Mouse (Mus musculus): ENCODE measurements around the gene Cox5a. TPM values are rescaled to one million over a fixed set of nuclear protein-coding genes. Genes with fewer than 3 reads are reported as not detected.
A peak's percentile ranks its signal among the peaks of the same experiment; 100 is the strongest.

Gene Cox5a
- polyA plus RNA-seq, 1 experiment = 166 TPM

- TF ChIP-seq POLR2A (IDR thresholded peaks at IDR 0.05; ENCODE audit: borderline replicate concordance, extremely low read depth, low read depth, low read length) (no peak), CTCF (IDR thresholded peaks at IDR 0.05; ENCODE audit: insufficient read depth, low read length) (no peak)
- no peak for DNase-seq
- no peak overlapping the region for H3K4me3 ChIP-seq (replicated peaks; ENCODE audit: extremely low read depth, low read depth, low read length)
Measured at GRCm38 (mm10) chr9:57502911-57503621, 18.0 kb upstream of the Cox5a start.

GRCm38 (mm10) chr9:57503622-57504380 is 17.3 kb upstream of the Cox5a start, which contains the start of gene Rpp25:
Gene Rpp25, plus strand, starts transcription at chr9:57504026.
- 1% methylated on average over 46 of the region's 46 CpGs for WGBS
- peak; percentile 26 for DNase-seq
- Histone ChIP-seq H3K4me3 (replicated peaks; ENCODE audit: extremely low read depth, low read depth, low read length) (no peak within 1 kb of the TSS), H3K4me1 (ENCODE audit: control insufficient read depth, insufficient read depth, low read length) (peaks cover 6% of the 10 kb centered on the region; the same call in 1 of the 2 replicates)
- TF ChIP-seq POLR2A (IDR thresholded peaks at IDR 0.05; ENCODE audit: borderline replicate concordance, extremely low read depth, low read depth, low read length) (no peak), CTCF (IDR thresholded peaks at IDR 0.05; ENCODE audit: insufficient read depth, low read length) (no peak)

More at GRCm38 (mm10) chr9:57502911-57503621, 18.0 kb upstream of the Cox5a start:
- H3K4me1 ChIP-seq (ENCODE audit: control insufficient read depth, insufficient read depth, low read length) = peaks cover 6% of the 10 kb centered on the region; the same call in 1 of the 2 replicates
- 8% methylated on average over 23 of the region's 23 CpGs for WGBS

- peak; percentile 30 for DNase-seq
- H3K4me1 ChIP-seq (ENCODE audit: control insufficient read depth, insufficient read depth, low read length) = peaks cover 6% of the 10 kb centered on the region; the same call in 1 of the 2 replicates
- TF ChIP-seq POLR2A (IDR thresholded peaks at IDR 0.05; ENCODE audit: borderline replicate concordance, extremely low read depth, low read depth, low read length) (no peak), CTCF (IDR thresholded peaks at IDR 0.05; ENCODE audit: insufficient read depth, low read length) (no peak)
- WGBS = 2% methylated on average over 34 of the region's 34 CpGs
- no peak overlapping the region for H3K4me3 ChIP-seq (replicated peaks; ENCODE audit: extremely low read depth, low read depth, low read length)
Measured at GRCm38 (mm10) chr9:57504381-57504700, 16.7 kb upstream of the Cox5a start.

GRCm38 (mm10) chr9:57504891-57505290 is 16.2 kb upstream of the Cox5a start:
- no peak for DNase-seq
- Histone ChIP-seq H3K4me1 (ENCODE audit: control insufficient read depth, insufficient read depth, low read length) (peaks cover 6% of the 10 kb centered on the region; the same call in 1 of the 2 replicates), H3K4me3 (replicated peaks; ENCODE audit: extremely low read depth, low read depth, low read length) (no peak overlapping the region)
- WGBS = 53% methylated on average over 10 of the region's 10 CpGs
- TF ChIP-seq CTCF (IDR thresholded peaks at IDR 0.05; ENCODE audit: insufficient read depth, low read length) = no peak
- no peak for TF ChIP-seq POLR2A (IDR thresholded peaks at IDR 0.05; ENCODE audit: borderline replicate concordance, extremely low read depth, low read depth, low read length)

- DNase-seq = no peak
- WGBS = 5% methylated on average over 8 of the region's 8 CpGs
- Histone ChIP-seq H3K4me3 (replicated peaks; ENCODE audit: extremely low read depth, low read depth, low read length) (no peak overlapping the region), H3K4me1 (ENCODE audit: control insufficient read depth, insufficient read depth, low read length) (peaks cover 6% of the 10 kb centered on the region; the same call in 1 of the 2 replicates)
- TF ChIP-seq POLR2A (IDR thresholded peaks at IDR 0.05; ENCODE audit: borderline replicate concordance, extremely low read depth, low read depth, low read length) (no peak), CTCF (IDR thresholded peaks at IDR 0.05; ENCODE audit: insufficient read depth, low read length) (no peak)
Measured at GRCm38 (mm10) chr9:57505700-57506099, 15.4 kb upstream of the Cox5a start.

- H3K4me3 ChIP-seq (replicated peaks; ENCODE audit: extremely low read depth, low read depth, low read length) = no peak overlapping the region
- 84% methylated on average over 2 of the region's 2 CpGs for WGBS
- no peaks in the 10 kb centered on the region for H3K4me1 ChIP-seq (ENCODE audit: control insufficient read depth, insufficient read depth, low read length)
- no peak for DNase-seq
- no peak for TF ChIP-seq CTCF (IDR thresholded peaks at IDR 0.05; ENCODE audit: insufficient read depth, low read length)
- no peak for TF ChIP-seq POLR2A (IDR thresholded peaks at IDR 0.05; ENCODE audit: borderline replicate concordance, extremely low read depth, low read depth, low read length)
Measured at GRCm38 (mm10) chr9:57510577-57510976, 10.5 kb upstream of the Cox5a start.

- WGBS = 4% methylated on average over 3 of the region's 3 CpGs
- Histone ChIP-seq H3K4me1 (ENCODE audit: control insufficient read depth, insufficient read depth, low read length) (no peaks in the 10 kb centered on the region), H3K4me3 (replicated peaks; ENCODE audit: extremely low read depth, low read depth, low read length) (no peak overlapping the region)
- peak; percentile 46 for DNase-seq
- TF ChIP-seq POLR2A (IDR thresholded peaks at IDR 0.05; ENCODE audit: borderline replicate concordance, extremely low read depth, low read depth, low read length) (no peak), CTCF (IDR thresholded peaks at IDR 0.05; ENCODE audit: insufficient read depth, low read length) (peak; percentile 21)
Measured at GRCm38 (mm10) chr9:57517113-57517512, 4.0 kb upstream of the Cox5a start.

GRCm38 (mm10) chr9:57520375-57521055 is 559 bp upstream of the Cox5a start:
- WGBS = 27% methylated on average over 16 of the region's 16 CpGs
- no peak for DNase-seq

More at GRCm38 (mm10) chr9:57520375-57521055, 559 bp upstream of the Cox5a start:
- Histone ChIP-seq H3K4me3 (replicated peaks; ENCODE audit: extremely low read depth, low read depth, low read length) (peak overlapping the region; percentile 65), H3K4me1 (ENCODE audit: control insufficient read depth, insufficient read depth, low read length) (peaks cover 13% of the 10 kb centered on the region)
- TF ChIP-seq POLR2A (IDR thresholded peaks at IDR 0.05; ENCODE audit: borderline replicate concordance, extremely low read depth, low read depth, low read length) = no peak
- TF ChIP-seq CTCF (IDR thresholded peaks at IDR 0.05; ENCODE audit: insufficient read depth, low read length) = no peak

All from lung, adult 2 months (tissue).